Mouse (Mus musculus) ES-E14 (cell line): Measurements from ENCODE around the gene H2-Ke6.

Experiments used
- CHD2 ChIP-seq: IDR thresholded peaks from 2 replicates; pipeline ENCODE4 v1.6.1; 2014; ENCODE audit warnings: mild to moderate bottlenecking, low read depth, low read length, inconsistent platforms
- HCFC1 ChIP-seq: IDR thresholded peaks from 2 replicates; pipeline ENCODE4 v1.6.1; 2012; ENCODE audit warnings: low read length, inconsistent platforms, borderline replicate concordance; ENCODE audit not compliant: insufficient read depth
- MAFK ChIP-seq: IDR thresholded peaks from 2 replicates; pipeline ENCODE4 v1.6.1; 2014; ENCODE audit warnings: mild to moderate bottlenecking, low read depth, low read length, inconsistent platforms; ENCODE audit not compliant: insufficient read depth
- ZC3H11A ChIP-seq: IDR thresholded peaks from 2 replicates; pipeline ENCODE4 v1.6.1; 2012; ENCODE audit warnings: low read depth, mild to moderate bottlenecking, inconsistent platforms, low read length, borderline replicate concordance
- ZNF384 ChIP-seq: IDR thresholded peaks from 2 replicates; pipeline ENCODE4 v1.6.1; 2012; ENCODE audit warnings: low read depth, low read length, inconsistent platforms

GRCm38 (mm10) chr17:34032174-34032632 is 4.3 kb upstream of the H2-Ke6 start:
- TF ChIP-seq ZC3H11A (no peak), HCFC1 (no peak), CHD2 (no peak), MAFK (no peak), ZNF384 (no peak)
